Mouse (Mus musculus) limb, embryonic 12.5 days (tissue): ENCODE measurements around the gene Cetn4. TPM values are rescaled to one million over a fixed set of nuclear protein-coding genes. Genes with fewer than 3 reads are reported as not detected.

Source experiments
- ATAC-seq: fragments of 200-750 bp; cut with Nextera tagmentation; 2 replicates; pipeline ENCODE4 v1.8.0; 2017; ENCODE audit warnings: low read depth, moderate TSS enrichment; ENCODE audit not compliant: insufficient number of reproducible peaks, insufficient read depth, low FRiP score, low TSS enrichment
- H3K27ac ChIP-seq: fragments of 300-500 bp; sonication (generic); 2 replicates; pipeline ENCODE4 v1.5.1; 2016; ENCODE audit warnings: mild to moderate bottlenecking, moderate library complexity
- H3K27me3 ChIP-seq: fragments of 300-500 bp; sonication (generic); 2 replicates; pipeline ENCODE4 v1.6.1; 2016; ENCODE audit warnings: mild to moderate bottlenecking, moderate library complexity
- H3K36me3 ChIP-seq: fragments of 300-500 bp; sonication (generic); 2 replicates; pipeline ENCODE4 v1.6.1; 2016; ENCODE audit warnings: mild to moderate bottlenecking, moderate library complexity
- H3K4me1 ChIP-seq: fragments of 300-500 bp; sonication (generic); replicated peaks from 2 replicates; pipeline ENCODE4 v1.6.1; 2016
- H3K4me2 ChIP-seq: fragments of 300-500 bp; sonication (generic); 2 replicates; pipeline ENCODE4 v1.6.1; 2016; ENCODE audit warnings: mild to moderate bottlenecking, moderate library complexity
- H3K4me3 ChIP-seq: fragments of 300-500 bp; sonication (generic); replicated peaks from 2 replicates; pipeline ENCODE4 v1.5.1; 2016; ENCODE audit warnings: mild to moderate bottlenecking
- H3K9ac ChIP-seq: fragments of 300-500 bp; sonication (generic); replicated peaks from 2 replicates; pipeline ENCODE4 v1.6.1; 2016; ENCODE audit warnings: mild to moderate bottlenecking, moderate library complexity
- H3K9me3 ChIP-seq: fragments of 300-500 bp; sonication (generic); 2 replicates; pipeline ENCODE4 v1.6.1; 2016; ENCODE audit warnings: mild to moderate bottlenecking, moderate library complexity
- WGBS: fragments of 180-500 bp; shearing (Covaris S2); methylation state at CpG from one replicate; pipeline ENCODE4 v1.1.7; 2016; 5-methylcytosine and 5-hydroxymethylcytosine counted together
- polyA plus RNA-seq: library from polyadenylated mRNA; unstranded; fragments of >200 nt; fragmentation: Nextera tagmentation; extraction: Ambion mirVana; gene quantifications from 2 replicates; pipeline ENCODE4 v1.2.1, GENCODE M21; 2016

Gene Cetn4
- polyA plus RNA-seq, 1 experiment from 2014 or later: 3.7 TPM

DNA sequence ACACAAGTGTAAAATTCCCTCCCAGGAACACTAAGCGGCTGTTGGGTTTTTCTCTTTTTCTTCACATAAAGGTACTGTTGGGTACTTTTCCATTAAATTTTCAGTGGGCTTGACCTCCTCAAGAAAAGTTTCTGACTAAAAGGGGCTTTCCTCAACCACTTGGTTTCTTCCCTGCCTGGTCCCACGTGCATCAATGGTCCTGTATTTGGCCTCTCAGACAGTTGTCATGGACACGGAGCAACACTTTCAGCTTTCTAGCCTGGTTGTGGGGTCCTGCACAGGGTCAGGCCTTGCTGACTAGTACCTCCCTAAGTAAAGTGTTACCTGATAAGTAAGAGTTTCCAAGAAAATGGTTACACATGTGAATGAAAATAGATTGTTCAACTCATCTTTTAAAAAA, 13.0 kb downstream of the Cetn4 start:
- no peak overlapping the region for H3K9ac ChIP-seq
- no peaks in the 10 kb centered on the region for H3K27me3 ChIP-seq
- H3K4me1 ChIP-seq: no peaks in the 10 kb centered on the region
- no peak overlapping the region for H3K4me2 ChIP-seq
- no peak for ATAC-seq
- no peaks in the 10 kb centered on the region for H3K36me3 ChIP-seq
- no peak overlapping the region for H3K27ac ChIP-seq
- no peaks in the 10 kb centered on the region for H3K9me3 ChIP-seq
- 80% methylated on average over 3 of the region's 3 CpGs for WGBS
- H3K4me3 ChIP-seq: no peak overlapping the region

DNA sequence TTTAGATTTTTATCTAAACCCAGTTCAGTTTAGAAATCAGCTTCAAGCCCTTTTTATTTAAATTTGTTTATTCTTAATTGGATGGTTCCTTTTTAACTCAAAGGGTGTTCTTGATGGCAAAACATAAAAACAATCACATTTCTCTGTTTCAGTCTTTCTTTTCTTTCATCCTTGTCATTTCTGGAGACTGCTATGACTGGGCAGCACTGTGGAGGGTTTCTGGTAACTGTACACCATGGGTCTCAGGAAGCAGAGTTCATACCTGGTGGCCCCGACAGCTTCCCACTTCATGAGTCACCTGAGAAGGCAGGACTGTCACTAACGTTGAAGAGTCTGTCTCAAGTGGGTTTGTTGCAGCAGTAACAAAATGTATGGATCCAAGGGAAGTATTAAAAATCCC, 19.9 kb downstream of the Cetn4 start:
- no peak for ATAC-seq
- H3K27ac ChIP-seq: no peak overlapping the region
- no peak overlapping the region for H3K4me2 ChIP-seq
- H3K4me1 ChIP-seq: no peaks in the 10 kb centered on the region
- H3K4me3 ChIP-seq: no peak overlapping the region
- H3K36me3 ChIP-seq: no peaks in the 10 kb centered on the region
- no peak overlapping the region for H3K9ac ChIP-seq
- H3K27me3 ChIP-seq: no peaks in the 10 kb centered on the region
- no peaks in the 10 kb centered on the region for H3K9me3 ChIP-seq
- 68% methylated on average over 2 of the region's 2 CpGs for WGBS

GRCm38 (mm10) chr3:37291929-37292328, 20.6 kb downstream of the Cetn4 start:
- Histone ChIP-seq H3K4me1 (no peaks in the 10 kb centered on the region), H3K27ac (no peak overlapping the region), H3K9me3 (no peaks in the 10 kb centered on the region), H3K36me3 (no peaks in the 10 kb centered on the region), H3K4me3 (no peak overlapping the region), H3K9ac (no peak overlapping the region), H3K4me2 (no peak overlapping the region), H3K27me3 (no peaks in the 10 kb centered on the region)
- WGBS: 64% methylated on average over 2 of the region's 2 CpGs
- ATAC-seq: no peak

DNA sequence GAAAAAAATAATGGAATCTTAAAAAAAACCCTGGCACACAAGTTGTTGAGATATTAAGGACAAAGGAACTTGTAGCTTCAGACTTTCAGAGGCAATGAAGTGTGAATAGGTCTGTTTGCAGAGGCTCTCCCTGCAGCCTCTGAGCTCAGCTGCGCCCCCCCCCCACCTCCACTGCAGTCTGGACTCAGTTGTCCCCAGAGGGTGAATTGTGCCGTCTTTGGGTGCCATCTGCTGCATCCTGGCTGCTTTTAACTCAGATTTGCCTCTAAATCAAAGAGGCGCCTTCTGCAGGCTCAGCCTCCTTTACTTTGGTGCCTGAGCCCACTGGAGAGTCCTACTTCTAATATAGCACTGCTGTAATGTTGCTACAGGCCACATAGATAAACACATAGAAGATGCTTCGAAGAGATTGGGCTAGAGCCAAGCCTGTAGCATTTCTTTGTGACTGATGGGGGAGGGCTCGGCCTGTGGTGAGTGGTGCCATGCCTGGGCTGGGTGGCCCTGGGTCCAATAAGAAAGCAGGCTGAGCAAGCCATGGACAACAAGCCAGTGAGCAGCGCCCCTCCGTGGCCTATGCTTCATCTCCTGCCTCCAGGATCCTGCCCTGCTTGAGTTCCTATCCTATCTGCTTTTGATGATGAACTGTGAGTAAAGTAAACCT, 21.5 kb downstream of the Cetn4 start:
- no peak overlapping the region for H3K4me2 ChIP-seq
- ATAC-seq: no peak
- H3K4me1 ChIP-seq: no peaks in the 10 kb centered on the region
- H3K27ac ChIP-seq: no peak overlapping the region
- 71% methylated on average over 7 of the region's 7 CpGs for WGBS
- no peak overlapping the region for H3K4me3 ChIP-seq
- no peak overlapping the region for H3K9ac ChIP-seq
- no peaks in the 10 kb centered on the region for H3K27me3 ChIP-seq
- H3K9me3 ChIP-seq: no peaks in the 10 kb centered on the region
- no peaks in the 10 kb centered on the region for H3K36me3 ChIP-seq

DNA sequence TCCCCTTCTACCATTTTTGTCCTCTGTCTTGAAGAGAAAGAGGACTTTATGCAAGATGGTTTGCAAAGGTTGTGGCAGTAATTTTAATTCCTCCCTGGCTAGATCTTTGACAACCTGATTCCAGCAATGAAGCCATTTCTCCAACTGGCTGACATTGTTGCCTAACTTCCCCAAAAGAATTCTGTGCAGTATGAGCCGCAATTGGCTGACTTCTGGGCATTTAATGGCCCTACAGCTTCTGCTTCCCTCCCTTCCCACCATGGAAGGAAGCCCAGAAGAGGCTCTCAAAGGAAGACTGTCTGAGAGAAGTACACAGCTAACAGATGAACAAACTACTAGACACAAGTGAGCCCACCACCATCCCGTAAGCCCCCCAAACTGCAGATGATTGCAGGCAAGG, 23.3 kb downstream of the Cetn4 start:
- H3K4me3 ChIP-seq: no peak overlapping the region

DNA sequence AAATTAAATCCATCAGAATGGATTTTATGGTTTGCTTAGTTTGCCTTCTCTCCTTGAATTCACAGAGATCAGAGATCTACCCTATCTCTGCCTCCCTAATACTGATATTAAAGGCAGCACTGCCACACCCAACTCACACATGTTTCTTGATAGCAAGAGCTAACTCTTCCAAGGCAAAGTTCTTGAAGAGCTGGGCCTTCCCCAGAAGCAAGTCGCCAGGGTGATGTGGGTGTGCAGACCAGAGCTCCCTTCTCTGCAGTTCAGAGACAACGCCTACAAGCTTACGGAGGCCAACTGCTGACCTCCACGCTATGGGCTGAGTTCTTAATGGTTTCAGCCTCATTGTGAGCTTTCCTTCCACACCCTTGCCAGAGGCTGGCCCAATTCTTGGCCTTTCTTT, 29.3 kb downstream of the Cetn4 start:
- Histone ChIP-seq H3K27me3 (no peaks in the 10 kb centered on the region), H3K27ac (no peak overlapping the region), H3K4me1 (no peaks in the 10 kb centered on the region), H3K36me3 (no peaks in the 10 kb centered on the region), H3K4me3 (no peak overlapping the region), H3K9me3 (no peaks in the 10 kb centered on the region), H3K4me2 (no peak overlapping the region), H3K9ac (no peak overlapping the region)
- 91% methylated on average over 4 of the region's 4 CpGs for WGBS
- ATAC-seq: no peak

More for the DNA sequence above, 23.3 kb downstream of the Cetn4 start:
- no peak for ATAC-seq
- H3K4me2 ChIP-seq: no peak overlapping the region
- H3K36me3 ChIP-seq: no peaks in the 10 kb centered on the region
- 94% methylated on average over 2 of the region's 2 CpGs for WGBS
- H3K27me3 ChIP-seq: no peaks in the 10 kb centered on the region
- H3K27ac ChIP-seq: no peak overlapping the region
- no peak overlapping the region for H3K9ac ChIP-seq
- H3K9me3 ChIP-seq: no peaks in the 10 kb centered on the region
- H3K4me1 ChIP-seq: no peaks in the 10 kb centered on the region

- Histone ChIP-seq H3K4me1 (no peaks in the 10 kb centered on the region), H3K4me2 (no peak overlapping the region), H3K4me3 (no peak overlapping the region), H3K36me3 (no peaks in the 10 kb centered on the region), H3K27me3 (no peaks in the 10 kb centered on the region), H3K9ac (no peak overlapping the region), H3K27ac (no peak overlapping the region), H3K9me3 (no peaks in the 10 kb centered on the region)
- WGBS: 82% methylated on average over 11 of the region's 11 CpGs
- ATAC-seq: no peak
These were observed 30.1 kb downstream of the Cetn4 start for GRCm38 (mm10) chr3:37282299-37282922.

- WGBS: 85% methylated on average over 8 of the region's 8 CpGs
- Histone ChIP-seq H3K36me3 (no peaks in the 10 kb centered on the region), H3K9ac (no peak overlapping the region), H3K9me3 (no peaks in the 10 kb centered on the region), H3K4me2 (no peak overlapping the region), H3K4me1 (no peaks in the 10 kb centered on the region), H3K4me3 (no peak overlapping the region), H3K27me3 (no peaks in the 10 kb centered on the region), H3K27ac (no peak overlapping the region)
- ATAC-seq: no peak
These were observed 31.6 kb downstream of the Cetn4 start for GRCm38 (mm10) chr3:37280871-37281270.

DNA sequence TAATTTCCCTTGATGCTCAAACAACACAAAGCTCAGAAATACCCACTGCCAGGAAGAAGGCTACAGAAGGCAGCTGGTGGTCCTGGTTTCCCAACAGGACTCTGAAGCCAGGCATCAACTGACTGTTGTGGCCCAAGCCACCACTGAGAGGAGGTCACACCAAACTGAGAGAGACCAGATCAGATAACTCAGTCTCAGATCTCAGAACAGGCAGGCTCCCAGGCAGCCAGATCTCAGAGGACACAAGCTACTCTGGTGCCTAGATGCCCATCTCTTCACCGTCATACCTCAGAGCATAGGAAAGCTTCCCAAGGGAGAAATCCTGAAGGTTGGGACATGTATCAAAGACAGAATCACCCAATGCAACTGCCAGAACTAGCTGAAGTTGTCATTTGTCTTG, 32.3 kb downstream of the Cetn4 start:
- WGBS: 86% methylated on average over 1 of the region's 1 CpGs
- no peak overlapping the region for H3K9ac ChIP-seq
- H3K27ac ChIP-seq: no peak overlapping the region

GRCm38 (mm10) chr3:37274661-37275060, 37.8 kb downstream of the Cetn4 start:
- Histone ChIP-seq H3K27ac (no peak overlapping the region), H3K4me2 (no peak overlapping the region), H3K36me3 (no peaks in the 10 kb centered on the region), H3K4me3 (no peak overlapping the region), H3K4me1 (no peaks in the 10 kb centered on the region), H3K9me3 (no peaks in the 10 kb centered on the region), H3K27me3 (no peaks in the 10 kb centered on the region), H3K9ac (no peak overlapping the region)
- WGBS: 81% methylated on average over 6 of the region's 6 CpGs
- no peak for ATAC-seq

More for the DNA sequence above, 32.3 kb downstream of the Cetn4 start:
- no peak for ATAC-seq
- Histone ChIP-seq H3K27me3 (no peaks in the 10 kb centered on the region), H3K9me3 (no peaks in the 10 kb centered on the region), H3K4me1 (no peaks in the 10 kb centered on the region), H3K36me3 (no peaks in the 10 kb centered on the region), H3K4me3 (no peak overlapping the region), H3K4me2 (no peak overlapping the region)

- no peaks in the 10 kb centered on the region for H3K9me3 ChIP-seq
- no peak for ATAC-seq
- no peak overlapping the region for H3K9ac ChIP-seq
- no peaks in the 10 kb centered on the region for H3K27me3 ChIP-seq
- no peaks in the 10 kb centered on the region for H3K36me3 ChIP-seq
- H3K4me3 ChIP-seq: no peak overlapping the region
- H3K27ac ChIP-seq: no peak overlapping the region
- 83% methylated on average over 7 of the region's 7 CpGs for WGBS
- H3K4me2 ChIP-seq: no peak overlapping the region
- no peaks in the 10 kb centered on the region for H3K4me1 ChIP-seq
These were observed 39.4 kb downstream of the Cetn4 start for GRCm38 (mm10) chr3:37273092-37273491.

GRCm38 (mm10) chr3:37271209-37271608, 41.3 kb downstream of the Cetn4 start:
- WGBS: 12% methylated on average over 1 of the region's 1 CpGs
- no peaks in the 10 kb centered on the region for H3K27me3 ChIP-seq
- H3K9ac ChIP-seq: no peak overlapping the region
- ATAC-seq: no peak
- no peak overlapping the region for H3K4me3 ChIP-seq
- no peaks in the 10 kb centered on the region for H3K36me3 ChIP-seq
- H3K9me3 ChIP-seq: no peaks in the 10 kb centered on the region
- no peak overlapping the region for H3K4me2 ChIP-seq
- no peaks in the 10 kb centered on the region for H3K4me1 ChIP-seq
- H3K27ac ChIP-seq: no peak overlapping the region
